Mouse (Mus musculus) megakaryocyte, embryonic 14.5 days (primary cell): ENCODE data around the gene Brd4. TPM values are rescaled to one million over a fixed set of nuclear protein-coding genes. Genes with fewer than 3 reads are reported as not detected.

Experiments
- H3K27me3 ChIP-seq: replicated peaks from 2 replicates; pipeline ENCODE3; 2012; ENCODE audit warnings: inconsistent platforms
- H3K36me3 ChIP-seq: replicated peaks from 2 replicates; pipeline ENCODE3; 2012; ENCODE audit warnings: low read length, inconsistent platforms, mixed read lengths
- H3K4me1 ChIP-seq: 2 replicates; pipeline ENCODE4 v1.6.1; 2012; ENCODE audit warnings: inconsistent platforms
- H3K4me3 ChIP-seq: replicated peaks from 2 replicates; pipeline ENCODE3; 2012; ENCODE audit warnings: moderate library complexity, mild to moderate bottlenecking, inconsistent platforms
- H3K9me3 ChIP-seq: 2 replicates; pipeline ENCODE4 v1.6.1; 2012; ENCODE audit warnings: inconsistent platforms
- FLI1 ChIP-seq: IDR thresholded peaks from 2 replicates; pipeline ENCODE4 v1.6.1; 2012; ENCODE audit warnings: low read length, inconsistent platforms, mixed read lengths
- GATA1 ChIP-seq: IDR thresholded peaks from 3 replicates; pipeline ENCODE4 v1.6.1; 2012; ENCODE audit warnings: mixed read lengths, low read length, inconsistent platforms, borderline replicate concordance
- polyA plus RNA-seq: library from polyadenylated mRNA; stranded (reverse); fragments of >175 nt; gene quantifications from 2 replicates; pipeline ENCODE4 v1.2.3, GENCODE M21; 2012; ENCODE audit warnings: low replicate concordance; ENCODE audit not compliant: insufficient read depth

Gene Brd4
- polyA plus RNA-seq, result 125 and 148 TPM in 2 replicates

DNA sequence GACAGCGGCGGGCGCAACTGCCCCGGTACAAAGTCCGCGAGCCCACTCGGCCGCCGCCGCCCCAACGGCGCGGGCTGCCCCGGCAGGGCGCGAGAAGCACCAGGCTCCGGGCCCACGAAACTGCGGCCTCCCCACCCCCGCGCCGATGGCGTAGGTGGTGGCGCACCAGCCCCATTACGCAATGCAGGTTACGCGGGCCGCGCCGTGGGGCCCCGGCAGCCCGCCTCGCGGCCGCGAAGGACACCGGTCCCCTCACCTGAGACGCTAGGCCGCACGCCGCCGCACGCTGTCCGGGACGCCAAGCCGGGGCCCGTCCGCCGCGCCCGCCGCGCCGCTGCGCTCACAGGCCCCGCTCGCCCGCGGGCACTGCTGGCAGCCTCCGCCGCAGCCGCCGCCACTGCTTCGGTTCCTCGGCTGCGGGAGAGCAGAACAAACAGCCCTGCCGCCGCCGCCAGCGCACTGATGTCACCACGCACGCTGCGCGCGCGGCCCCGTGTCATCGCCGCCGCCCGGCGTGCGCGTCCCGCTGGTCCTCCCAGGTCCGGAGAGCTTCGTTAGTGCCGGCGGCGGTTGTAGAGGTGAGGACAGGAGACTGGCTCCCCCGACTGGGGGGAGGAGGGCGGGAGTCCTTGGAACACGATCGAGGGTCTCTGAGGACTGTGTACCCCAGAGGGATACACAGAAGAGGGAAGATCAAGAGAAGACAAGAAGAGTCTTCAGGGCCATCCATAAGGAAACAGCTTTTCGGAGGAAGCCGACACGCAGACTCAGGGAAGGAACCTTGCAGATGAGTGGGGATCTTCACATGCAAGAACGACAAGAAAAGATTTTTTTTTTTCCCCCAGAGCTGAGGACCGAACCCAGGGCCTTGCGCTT is at the start of gene Brd4:
Brd4 (minus strand) TSS at position 461 of the 876 bp plus-strand sequence.
- no peaks in the 10 kb centered on the region for H3K27me3 ChIP-seq
- peaks cover 36% of the 10 kb centered on the region for H3K4me1 ChIP-seq
- TF ChIP-seq GATA1, result no peak
- no peak for TF ChIP-seq FLI1
- peaks cover 2% of the 10 kb centered on the region for H3K36me3 ChIP-seq
- no peaks in the 10 kb centered on the region for H3K9me3 ChIP-seq
- H3K4me3 ChIP-seq, result peak within 1 kb of the TSS; percentile 98

DNA sequence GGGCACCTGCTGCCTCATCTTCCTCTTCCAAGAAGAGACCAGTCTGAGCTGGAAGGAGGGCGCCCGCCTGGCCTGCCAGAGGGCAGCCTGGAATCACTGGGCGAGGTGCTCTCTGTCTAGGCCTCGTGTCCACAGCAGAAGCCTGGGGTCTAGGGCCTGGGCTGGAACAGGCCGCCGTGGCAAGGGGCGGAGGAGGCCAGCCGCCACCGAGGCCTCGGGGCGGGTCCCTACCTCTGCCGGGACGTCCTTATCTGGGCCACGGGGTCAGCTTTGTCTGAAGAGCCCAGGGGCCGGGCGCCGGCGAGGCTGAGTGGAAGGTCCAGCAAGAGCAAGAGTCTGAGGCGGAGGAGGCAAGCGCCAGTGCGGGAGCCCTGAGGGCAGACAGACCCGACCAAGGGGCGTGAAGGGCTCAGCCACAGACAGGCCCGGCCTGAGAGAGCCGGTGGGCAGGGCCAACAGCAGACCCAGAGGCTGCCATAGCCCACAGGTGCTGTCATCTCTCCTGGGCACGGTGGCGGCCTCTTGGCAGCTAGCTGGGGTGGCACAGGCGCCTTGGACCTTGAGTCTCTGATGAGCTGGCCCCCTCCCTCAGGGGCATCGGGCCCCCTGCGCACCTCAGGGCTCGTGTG is 49.3 kb upstream of the Brd4 start:
- Histone ChIP-seq H3K27me3 (no peaks in the 10 kb centered on the region), H3K4me1 (peaks cover 34% of the 10 kb centered on the region), H3K4me3 (no peak overlapping the region), H3K36me3 (peaks cover 96% of the 10 kb centered on the region), H3K9me3 (no peaks in the 10 kb centered on the region)
- TF ChIP-seq GATA1, result no peak
- no peak for TF ChIP-seq FLI1

DNA sequence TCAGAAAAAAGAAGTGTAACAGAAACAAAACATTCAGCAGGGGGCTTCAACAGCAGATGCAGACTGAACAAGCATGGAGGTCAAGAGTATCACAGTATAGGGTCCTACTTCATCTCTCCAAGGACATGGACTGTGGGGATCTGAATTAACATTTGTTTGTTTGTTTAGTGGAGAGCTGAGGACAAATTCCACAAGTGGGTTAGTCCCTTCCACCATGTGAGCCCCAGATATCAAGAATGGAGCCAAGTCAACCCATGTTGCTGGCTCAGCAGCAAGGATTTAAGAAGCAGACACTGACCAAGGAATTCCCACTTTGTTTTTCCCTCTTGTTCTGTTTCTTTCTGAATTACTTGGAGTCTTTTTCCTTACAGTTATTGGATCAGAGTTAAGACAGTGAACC is 43.0 kb upstream of the Brd4 start:
- H3K4me1 ChIP-seq, result peaks cover 20% of the 10 kb centered on the region
- H3K9me3 ChIP-seq, result no peaks in the 10 kb centered on the region
- H3K36me3 ChIP-seq, result peaks cover 84% of the 10 kb centered on the region
- no peaks in the 10 kb centered on the region for H3K27me3 ChIP-seq
- TF ChIP-seq FLI1 (no peak), GATA1 (no peak)
- no peak overlapping the region for H3K4me3 ChIP-seq

DNA sequence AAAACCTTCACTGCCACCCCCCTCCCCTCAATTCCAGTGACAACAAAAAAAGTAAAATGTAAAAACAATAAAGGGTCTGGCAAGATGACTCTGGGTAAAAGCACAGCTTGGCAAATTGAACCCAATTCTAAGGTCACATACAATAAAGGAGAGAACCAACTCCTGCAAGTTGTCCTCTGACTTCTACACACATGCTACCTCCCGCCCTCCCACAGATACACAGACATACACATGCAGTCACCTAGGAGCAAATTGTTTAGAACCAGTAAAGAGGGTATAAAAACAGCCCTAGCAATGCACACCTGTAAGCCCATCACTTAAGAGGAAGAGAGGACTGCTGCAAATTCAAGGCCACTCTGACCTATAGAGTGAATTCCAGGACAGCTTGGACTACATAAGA is 38.3 kb upstream of the Brd4 start:
- peaks cover 51% of the 10 kb centered on the region for H3K4me1 ChIP-seq
- TF ChIP-seq GATA1 (no peak), FLI1 (no peak)
- H3K36me3 ChIP-seq, result peaks cover 53% of the 10 kb centered on the region
- H3K27me3 ChIP-seq, result no peaks in the 10 kb centered on the region
- H3K4me3 ChIP-seq, result no peak overlapping the region
- no peaks in the 10 kb centered on the region for H3K9me3 ChIP-seq

DNA sequence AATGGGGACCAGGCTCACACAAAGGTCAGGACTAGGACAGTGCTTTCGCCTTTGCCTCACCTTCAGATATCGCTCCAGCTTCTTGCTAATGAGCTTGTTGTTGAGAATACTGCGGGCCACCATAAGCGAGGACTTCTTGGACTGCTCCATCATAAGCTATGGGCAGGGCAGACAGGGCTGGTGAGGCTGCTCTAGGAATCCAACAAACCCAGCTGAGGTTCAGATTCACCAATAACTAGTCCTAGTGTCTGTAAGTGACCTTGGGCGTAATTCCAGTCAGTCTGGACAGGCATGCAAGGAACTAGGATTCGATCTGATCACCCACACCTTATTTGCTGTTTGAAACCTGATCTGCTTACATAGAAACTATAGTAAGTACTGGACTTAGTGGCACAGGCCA is 37.3 kb upstream of the Brd4 start:
- Histone ChIP-seq H3K4me1 (peaks cover 53% of the 10 kb centered on the region), H3K4me3 (peak overlapping the region; percentile 99), H3K9me3 (no peaks in the 10 kb centered on the region), H3K27me3 (no peaks in the 10 kb centered on the region), H3K36me3 (peaks cover 53% of the 10 kb centered on the region)
- TF ChIP-seq GATA1, result no peak
- no peak for TF ChIP-seq FLI1

DNA sequence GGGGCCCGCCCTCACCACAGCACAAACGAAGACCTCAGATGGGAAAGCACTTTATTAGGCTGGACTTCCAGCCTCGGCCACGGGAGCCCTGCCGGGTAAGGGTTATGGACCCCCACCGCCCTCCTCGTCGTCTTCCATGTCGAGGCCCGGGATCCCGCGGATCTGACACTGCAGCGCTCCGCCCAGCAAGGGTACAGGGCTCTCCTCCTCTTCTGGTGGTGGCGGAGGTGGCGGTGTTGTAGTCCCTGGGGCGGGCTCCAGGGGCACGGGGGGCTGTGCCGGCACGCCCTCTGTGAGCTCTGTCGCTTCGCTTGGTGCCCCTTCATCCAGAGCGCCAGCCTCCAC is 36.8 kb upstream of the Brd4 start:
- Histone ChIP-seq H3K36me3 (peaks cover 53% of the 10 kb centered on the region), H3K27me3 (no peaks in the 10 kb centered on the region)
- TF ChIP-seq GATA1, result no peak

DNA sequence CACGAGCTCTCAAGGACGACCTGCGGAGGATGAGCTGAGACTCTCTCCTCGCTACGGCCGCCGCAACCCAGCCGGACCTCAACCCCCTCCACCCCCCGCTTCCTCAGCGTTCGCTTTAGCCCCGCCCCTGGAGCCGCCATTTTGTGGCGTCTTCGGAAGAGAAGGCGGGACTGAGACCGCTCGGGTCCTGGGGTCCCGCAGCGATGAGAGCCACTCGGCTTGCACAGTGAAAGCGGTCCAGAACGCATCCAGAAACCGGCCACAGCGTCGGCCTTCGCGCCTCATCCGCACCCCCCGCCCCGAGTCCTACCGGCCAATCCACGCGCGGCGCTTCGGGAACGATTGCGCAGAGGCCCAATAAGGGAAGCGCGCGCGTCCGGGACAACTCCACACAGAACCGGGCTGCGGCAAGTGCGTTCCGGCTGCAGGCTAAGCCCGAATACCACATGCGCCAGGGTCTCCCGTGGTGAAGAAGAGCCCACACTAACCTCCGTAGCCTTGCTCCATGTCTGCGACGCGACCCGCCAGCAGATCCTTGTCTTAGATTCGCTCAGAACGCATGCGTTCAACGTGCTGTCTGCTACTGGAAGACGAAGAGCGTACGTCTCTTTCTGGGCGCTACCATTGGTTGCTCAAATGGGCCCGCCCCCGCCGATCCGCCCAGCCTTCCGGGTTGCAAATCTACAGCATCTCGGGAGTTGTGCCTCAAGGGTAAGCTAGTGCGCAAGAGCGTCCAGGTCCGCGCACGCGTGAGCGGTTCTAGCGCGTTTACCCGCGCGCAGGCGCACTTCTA is 36.3 kb upstream of the Brd4 start, which contains the start of gene Akap8:
Akap8 (minus strand) TSS at position 642 of the 793 bp plus-strand sequence.
- H3K4me3 ChIP-seq, result peak within 1 kb of the TSS; percentile 99
- no peak for TF ChIP-seq GATA1
- TF ChIP-seq FLI1, result no peak
- no peaks in the 10 kb centered on the region for H3K27me3 ChIP-seq
- H3K36me3 ChIP-seq, result peaks cover 53% of the 10 kb centered on the region
- H3K9me3 ChIP-seq, result no peaks in the 10 kb centered on the region
- peaks cover 59% of the 10 kb centered on the region for H3K4me1 ChIP-seq

More for the DNA sequence above, 36.8 kb upstream of the Brd4 start:
- Histone ChIP-seq H3K9me3 (no peaks in the 10 kb centered on the region), H3K4me3 (peak overlapping the region; percentile 99), H3K4me1 (peaks cover 55% of the 10 kb centered on the region)

DNA sequence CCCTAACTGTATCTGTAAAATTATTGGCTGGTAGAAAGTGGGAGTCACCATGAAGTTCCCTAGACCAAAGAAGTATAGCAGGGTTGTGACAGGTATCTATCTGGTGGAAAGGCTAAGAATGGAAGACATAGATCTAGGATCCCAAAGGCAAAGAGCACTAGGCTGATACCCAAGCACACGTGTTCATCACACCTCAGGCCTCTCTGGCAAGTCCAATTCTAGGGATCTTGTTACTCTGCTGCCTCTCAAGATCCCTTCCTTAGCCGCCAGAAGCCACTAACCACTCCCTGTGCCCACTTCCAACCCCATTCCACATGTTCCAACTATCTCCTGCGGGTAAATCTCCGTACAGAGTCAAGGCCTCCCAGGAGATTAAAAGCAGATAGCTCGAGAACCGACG is 35.4 kb upstream of the Brd4 start:
- H3K4me1 ChIP-seq, result peaks cover 63% of the 10 kb centered on the region
- H3K4me3 ChIP-seq, result peak overlapping the region; percentile 99
- TF ChIP-seq GATA1 (no peak), FLI1 (no peak)
- peaks cover 55% of the 10 kb centered on the region for H3K36me3 ChIP-seq
- no peaks in the 10 kb centered on the region for H3K9me3 ChIP-seq
- no peaks in the 10 kb centered on the region for H3K27me3 ChIP-seq

DNA sequence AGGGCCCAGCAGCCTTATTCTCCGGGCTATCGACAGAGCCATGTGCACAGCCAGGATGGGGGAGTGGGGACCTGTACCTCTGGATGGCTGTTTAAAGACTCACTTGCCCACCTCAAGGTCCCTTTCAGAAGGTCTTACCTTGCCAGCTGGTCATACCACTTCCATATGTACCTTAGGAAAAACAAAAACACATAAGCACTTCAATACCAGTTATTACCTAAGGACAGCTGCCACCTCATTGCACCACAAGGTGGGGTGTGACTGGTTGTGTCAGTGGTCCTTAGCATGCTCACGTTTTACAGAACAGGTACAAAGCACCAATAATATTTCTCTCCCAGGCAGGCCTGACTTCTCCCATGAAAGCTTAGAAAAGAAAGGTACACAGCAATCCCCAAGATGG is 33.2 kb upstream of the Brd4 start:
- TF ChIP-seq GATA1 (no peak), FLI1 (no peak)
- Histone ChIP-seq H3K36me3 (peaks cover 62% of the 10 kb centered on the region), H3K4me3 (no peak overlapping the region), H3K4me1 (peaks cover 52% of the 10 kb centered on the region), H3K9me3 (no peaks in the 10 kb centered on the region), H3K27me3 (no peaks in the 10 kb centered on the region)
